Mouse (Mus musculus): ENCODE results near the gene Selenom.

The Selenom gene

DNA sequence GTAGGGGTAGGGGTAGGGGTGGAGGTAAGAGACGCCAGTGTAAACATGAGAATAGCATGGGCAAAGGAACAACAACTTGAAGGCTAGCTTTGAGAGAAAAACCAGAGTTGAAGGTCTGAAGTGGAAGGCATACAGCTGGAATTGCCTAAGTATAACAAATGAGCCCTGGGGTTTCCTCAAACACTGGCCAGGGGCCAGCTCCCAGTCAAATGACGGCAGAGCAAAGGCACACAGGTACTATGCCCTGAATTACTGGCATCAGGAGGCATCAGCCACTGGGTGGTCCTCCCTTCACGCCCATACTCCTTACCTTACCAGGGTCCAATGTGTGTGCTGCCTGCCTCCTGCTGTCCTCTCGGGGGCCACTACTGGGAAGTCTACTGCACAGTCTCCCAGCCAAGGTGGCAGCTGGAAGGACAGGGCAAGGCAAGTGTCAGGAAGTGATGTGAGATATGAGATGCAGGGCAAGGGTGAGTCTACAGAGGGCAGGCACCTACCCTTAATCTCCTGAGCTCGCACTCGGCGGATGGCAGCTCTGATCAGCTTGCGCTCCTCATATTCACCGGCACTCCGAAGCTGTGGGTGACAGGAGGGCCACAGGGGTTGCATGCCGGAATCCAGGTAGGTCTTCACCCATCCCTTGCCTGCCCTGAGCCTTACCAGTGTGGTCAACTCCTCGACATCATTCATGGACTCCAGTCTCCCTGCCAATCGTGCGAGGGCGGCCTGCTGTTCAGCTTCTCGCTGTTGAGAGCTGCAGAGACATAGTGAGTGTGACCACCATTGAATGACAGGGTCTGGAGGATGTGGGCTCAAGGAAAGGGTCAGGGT, 17.8 kb downstream of the Selenom start:
- DNase-seq: peak; percentile 14

DNA sequence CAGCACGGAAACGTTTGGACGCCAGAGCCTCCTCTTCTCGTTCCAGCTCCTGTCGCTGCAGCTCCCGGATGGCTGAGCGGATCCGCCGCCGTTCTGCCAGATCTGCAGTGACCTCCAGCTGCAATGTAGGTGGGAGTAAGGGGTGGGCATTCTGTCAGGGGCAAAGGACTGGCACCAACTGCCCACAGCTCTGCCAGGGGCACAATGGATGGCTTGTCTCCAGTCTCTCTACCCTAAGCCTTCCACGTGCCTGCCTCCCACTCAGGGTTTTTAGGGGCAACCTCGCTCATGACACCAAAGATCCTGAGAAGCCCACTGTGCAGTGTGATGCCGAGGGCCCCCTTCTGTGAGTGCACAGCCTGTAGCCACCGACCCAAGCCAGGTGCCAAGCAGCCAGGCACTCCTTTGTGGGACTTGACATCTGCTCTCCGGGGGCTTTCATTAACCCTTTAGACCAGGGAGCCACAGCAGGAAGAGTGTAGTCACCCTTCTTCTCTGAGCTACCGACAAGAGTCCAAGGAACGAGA, 19.0 kb downstream of the Selenom start:
- no peak for DNase-seq

DNA sequence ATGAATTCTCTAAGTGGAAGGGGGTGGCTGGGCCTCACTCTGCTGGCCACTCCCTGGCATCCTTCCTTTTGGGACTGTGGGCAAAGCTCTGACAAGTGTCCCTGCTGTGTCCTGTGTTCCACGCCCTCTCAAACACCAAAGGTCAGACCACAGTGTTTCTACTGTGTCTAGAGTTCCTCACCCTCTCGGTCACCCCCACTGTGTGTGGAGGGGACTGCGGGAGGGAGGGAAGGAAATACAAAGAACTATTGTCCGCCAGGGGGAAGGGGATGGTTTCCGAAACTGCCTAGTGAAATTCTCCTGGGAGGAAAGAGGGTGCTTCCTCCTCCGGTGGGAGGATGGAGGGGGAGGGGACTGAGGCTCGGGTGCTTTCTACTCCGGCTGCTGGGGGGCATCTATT, 20.5 kb downstream of the Selenom start:
- DNase-seq: no peak

DNA sequence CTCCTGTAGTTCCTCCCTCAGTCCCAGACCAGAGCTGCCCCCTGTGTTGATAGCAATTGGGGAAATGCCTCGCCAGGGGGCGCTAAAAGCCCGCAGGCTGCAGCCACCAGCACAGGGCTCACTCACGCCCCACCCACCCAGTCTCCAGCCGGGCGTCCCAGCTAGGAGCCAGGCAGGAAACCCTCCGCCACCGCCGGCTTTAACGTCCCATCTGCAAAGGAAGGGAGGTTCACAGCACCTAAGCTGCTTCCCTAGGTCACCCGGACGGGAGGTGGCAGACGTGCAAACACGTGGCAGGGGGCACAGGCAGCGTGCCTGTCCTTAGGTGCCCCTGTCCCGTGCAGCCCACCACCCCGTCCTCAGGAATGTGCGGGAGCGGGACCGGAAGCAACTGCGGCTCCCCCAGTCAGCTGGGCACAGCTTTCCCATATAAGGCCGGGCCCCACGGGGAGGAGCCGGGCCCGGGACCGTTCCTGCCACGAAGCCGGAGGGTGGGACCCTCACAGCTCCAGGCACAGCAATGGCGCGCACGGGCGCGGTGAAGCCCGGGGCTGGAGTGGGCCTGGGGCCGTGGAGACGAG, 21.0 kb downstream of the Selenom start:
- peak; percentile 93 for DNase-seq

DNA sequence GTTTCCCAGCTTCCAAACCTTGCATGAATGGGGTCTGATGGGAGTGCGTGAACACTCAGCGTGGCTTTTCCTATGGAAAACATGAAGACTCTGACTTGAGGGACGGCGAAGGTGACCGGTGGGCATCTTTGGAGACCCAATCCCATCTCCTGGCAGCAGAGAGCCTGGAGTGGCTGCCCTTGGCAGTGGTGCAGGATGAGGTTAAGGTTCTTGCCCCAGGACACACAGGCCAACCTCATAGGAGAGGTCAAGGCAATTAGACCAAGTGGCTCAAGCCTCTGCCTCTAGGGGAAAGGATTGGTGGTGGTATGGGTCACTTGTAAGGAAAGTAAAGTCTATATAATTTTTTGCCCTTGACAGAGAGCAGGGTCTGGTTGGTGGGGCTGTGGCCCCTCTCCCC, 21.6 kb downstream of the Selenom start:
- DNase-seq: no peak

DNA sequence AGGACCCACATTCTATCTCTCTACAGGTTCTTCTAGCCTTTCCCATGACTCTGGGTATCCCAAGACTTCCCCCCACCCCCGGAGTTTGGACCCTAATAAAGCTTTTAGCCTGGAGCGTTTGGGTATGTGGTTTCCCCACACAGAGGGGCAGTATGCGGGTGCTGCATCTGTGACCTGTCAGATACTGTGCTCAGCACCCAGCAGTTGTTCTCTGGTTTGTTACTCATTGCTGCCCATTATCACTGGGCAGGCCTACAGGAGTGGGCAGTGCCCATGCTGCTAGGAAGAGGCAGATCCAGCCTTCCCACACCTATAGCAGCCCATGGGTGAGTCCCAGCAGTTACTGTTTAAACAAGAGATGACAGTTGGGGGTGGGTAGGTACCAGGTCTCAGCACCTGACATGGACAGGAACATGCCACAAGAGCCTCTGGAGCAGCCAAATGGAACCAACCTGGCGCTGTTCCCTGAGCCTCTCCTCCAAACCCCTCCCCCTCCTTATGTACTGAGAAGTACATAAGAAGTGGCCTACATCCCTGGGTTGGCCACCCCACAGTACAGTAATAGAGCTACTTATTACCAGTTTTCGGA, 22.4 kb downstream of the Selenom start:
- peak; percentile 10 for DNase-seq

DNA sequence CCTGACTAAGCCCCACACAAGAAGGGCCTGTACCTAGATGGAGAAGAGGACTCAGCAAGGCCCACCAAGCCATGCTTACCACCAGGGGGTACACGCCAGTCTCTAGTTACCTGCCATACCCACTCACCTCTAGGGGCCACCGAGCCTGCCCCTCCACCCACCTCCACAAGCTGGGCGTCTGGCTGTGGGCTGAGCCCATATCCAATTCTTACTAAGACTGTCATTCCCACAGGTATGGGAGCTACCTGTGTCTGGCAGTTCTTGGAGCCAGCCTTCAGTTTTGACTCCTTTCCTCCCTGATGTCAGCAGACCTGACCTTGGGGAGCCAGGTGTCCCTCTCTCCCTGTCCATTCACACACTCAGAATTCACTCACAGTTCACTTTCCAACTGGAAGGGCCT, 23.2 kb downstream of the Selenom start:
- DNase-seq: no peak

DNA sequence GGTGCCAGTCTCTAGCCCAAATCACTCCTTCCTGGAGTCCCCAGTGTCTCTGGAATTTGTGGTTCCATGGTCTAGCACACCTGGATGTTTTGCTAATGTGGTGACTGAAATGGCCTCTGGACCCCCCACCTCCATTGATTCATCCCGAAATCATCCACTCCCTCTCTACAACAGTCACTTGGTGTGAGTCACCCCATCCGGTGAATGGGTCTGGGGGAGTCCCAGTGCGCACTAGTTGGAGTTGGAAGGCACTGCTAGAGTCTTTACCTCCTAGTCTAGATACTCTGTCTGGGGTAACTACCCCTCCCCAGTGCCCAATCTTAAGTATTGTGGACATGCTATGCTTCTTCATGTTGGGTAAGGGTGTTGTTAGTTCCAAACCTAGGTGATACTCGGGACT, 23.9 kb downstream of the Selenom start:
- peak; percentile 9 for DNase-seq

DNA sequence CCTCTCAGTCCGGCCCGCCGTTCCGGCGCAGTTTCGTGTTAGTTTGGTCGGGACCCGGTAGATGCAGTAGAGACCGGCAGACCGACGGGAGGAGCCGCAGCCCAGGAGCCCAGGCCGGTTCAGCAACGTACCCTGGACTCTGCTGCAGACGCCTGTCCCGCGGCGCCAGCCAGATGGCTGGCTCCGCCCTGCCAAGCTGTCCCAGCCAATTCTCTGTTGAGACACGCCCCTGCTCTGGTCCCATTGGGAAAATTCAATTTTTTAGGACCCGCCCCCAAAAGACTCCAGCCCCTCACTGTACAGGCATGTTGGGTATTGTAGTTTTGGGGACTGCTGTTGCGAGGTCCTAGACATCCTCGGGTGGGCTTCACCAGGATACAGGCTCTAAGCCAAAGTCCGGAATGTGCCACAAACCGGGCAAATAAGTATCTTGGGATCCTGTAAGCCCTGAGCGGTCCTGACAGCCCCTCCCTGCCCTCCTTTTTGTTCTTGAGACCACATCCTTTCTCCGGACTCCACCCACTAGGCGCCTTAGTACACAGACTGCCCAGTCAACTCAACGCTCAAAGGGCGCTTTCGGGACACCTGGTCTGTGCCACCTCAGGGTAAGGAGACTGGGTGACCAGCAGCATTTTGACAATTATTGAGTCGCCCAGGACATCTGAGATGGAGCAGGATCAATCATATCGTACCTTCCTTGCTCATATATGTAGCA, 24.8 kb downstream of the Selenom start:
- peak; percentile 88 for DNase-seq

DNA sequence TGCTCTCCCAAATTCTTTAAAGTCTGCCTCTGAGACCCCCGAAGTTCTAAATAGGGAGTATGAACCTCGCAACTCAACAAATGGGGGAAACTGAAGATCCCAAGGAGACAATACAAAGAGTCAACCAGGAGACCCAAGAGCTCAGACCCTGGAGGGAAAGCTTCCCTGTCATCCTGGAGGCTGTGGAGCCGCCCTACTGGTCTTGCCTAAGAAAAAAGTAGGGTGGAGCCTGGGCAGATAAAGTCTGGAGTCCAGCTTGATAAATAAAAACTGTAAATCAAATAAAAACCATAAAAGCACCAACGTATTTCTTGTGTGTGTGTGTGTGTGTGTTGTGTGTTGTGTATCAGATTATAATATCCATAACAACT, 25.3 kb downstream of the Selenom start:
- DNase-seq: peak; percentile 9

DNA sequence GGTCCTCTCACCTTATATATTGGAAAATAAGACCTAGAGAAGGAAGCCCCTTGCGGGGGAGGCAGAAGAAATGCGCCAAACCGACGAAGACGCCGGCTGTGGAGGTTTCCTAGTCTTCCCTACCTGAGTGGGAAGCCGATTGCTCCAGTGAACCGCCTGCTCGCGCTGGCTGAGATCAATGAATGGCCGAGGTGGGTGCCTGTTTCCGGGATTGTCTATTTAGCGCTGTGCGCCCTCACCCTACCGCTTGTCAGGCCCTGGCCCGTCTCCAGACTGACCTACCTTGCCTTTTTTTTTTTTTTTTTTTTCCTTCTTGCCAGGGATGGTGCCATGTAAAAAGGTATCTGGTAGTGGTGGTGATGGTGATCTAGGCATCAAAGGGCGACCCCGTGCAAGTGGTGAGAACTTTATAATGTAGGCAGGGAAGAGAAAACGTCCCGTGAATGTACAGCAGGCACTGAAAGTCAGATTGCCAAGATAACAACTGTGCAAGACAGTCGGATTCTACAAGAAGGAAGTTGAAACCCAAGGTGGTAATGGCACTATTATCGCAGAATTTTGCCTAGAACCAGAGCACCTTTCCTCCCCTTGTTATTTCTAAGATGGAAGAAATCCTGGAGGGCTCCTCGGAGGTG, 26.1 kb downstream of the Selenom start, which contains the start of gene Smtn:
Gene Smtn (minus strand): TSS at position 162 of the 635 bp plus-strand sequence.
- peak; percentile 18 for DNase-seq

DNA sequence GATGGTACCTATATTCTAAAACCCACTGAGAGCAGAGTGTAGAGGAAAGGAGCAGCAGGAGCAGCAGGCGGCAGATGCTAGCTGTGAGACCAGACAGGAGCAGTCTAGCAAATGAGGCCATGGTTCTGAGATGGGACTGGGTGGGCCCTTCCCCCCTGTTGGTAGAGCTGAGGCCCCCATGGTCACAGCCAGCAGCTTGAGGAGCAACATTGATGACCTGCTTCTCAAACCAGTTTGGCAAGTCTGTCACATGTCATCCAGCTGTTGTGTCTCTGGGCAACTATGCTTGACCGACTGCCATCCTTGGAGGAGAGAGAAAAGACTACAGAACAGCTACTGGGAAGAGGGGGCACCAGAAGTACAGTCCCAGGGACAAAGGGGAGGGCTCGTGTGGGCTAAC, 27.4 kb downstream of the Selenom start:
- DNase-seq: no peak

DNA sequence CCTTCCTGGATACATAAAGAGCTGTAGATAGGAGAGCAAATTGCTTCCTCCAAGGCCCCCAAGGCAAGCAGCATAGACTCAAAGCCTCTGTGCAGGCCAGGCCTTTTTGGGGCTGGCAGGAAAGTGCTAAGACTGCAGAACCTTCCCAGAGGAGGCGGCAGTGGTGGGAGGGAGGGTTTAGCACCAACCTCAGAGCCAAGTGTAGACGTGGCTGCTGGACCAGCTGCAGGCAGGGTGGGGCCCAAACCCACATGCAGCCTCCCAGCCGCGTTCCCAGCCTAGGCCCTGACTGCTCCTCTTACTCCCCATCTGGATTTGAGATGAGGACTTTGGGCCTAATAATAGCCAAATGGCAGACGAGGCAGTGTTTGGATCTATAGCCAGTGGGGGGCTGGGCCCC, 28.5 kb downstream of the Selenom start:
- DNase-seq: no peak

DNA sequence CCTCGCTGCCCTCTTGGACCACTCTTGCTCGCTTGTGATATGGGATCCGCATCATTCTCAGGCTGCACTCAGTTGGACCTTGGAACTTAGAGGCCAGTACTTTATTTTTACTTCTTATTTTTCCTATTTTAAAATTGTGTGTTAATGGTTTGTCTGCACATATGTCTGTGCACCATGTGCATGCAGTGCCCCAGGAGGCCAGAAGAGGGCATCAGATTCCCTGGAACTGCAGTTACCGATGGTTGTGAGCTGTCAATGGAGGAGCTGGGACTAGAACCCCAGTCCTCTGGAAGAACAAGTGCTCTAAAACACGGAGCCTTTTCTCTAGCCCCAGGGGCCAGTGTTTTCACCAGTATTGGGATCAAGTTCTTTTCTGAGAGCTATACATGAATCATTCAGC, 29.9 kb downstream of the Selenom start:
- no peak for DNase-seq

DNA sequence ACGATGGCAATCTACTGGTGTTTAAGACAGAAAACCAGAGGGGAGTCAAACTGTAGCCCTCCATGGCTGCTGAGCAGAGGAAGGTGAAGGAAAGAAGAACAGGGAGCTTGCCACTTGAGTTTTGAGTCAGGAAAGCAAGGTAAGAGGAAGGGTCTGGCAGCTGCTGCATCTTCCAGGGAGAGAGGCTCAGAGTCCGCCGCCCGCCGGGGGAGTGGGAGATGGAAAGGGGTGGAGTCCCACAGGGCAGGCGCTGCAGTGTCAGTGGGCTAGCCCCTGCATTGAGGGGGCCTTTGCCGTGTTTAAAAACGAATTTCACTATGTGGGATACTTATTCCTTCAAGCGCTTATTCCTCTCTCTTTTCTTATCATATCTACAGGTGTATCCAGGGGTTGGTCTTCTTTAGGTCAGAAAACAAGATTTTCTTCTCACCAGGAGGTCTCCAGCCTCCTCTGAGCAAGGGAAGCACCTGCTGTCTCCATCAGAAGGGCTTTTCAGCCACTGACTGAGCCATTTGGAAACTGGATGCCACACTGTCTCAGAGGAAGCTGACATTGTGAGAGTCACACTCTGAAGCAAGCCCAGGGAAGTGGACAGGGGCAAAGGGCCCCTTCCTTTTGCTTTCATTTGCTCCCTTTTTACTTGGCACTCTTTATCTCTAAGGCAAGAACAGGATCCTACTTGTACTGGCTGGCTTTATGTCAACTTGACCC, 31.2 kb downstream of the Selenom start:
- no peak for DNase-seq

DNA sequence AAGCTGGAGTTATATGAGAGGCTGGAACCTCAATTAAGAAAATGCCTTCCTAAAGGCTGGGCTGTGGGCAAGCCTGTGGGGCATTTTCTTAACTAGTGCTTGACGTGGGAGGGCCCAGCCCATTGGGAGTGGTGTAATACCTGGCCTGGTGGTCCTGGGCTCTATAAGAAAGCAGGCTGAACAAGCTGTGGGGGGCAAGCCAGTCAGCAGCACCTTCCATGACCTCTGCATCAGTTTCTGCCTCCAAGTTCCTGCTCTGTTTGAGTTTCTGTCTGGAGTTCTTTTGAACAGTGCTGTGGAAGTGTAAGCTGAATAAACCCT, 31.7 kb downstream of the Selenom start:
- no peak for DNase-seq

DNA sequence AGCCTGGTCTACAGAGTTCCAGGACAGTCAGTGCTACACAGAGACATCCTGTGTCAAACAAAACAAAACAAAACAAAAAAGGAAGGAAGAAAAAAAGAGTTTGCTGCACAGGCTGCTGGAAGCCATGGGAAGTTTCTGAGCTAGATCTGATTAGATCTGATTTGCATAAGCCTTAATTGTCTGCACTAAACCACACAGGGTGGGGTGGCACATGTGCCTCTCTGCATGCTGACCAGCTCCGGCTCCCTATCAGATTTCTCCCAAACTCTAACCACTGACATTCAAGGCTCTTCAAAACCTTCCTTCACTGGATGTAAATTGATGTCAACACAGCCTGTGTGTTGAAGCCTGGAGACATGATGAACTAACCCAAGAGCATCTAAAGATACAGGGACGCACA, 32.6 kb downstream of the Selenom start:
- DNase-seq: no peak

DNA sequence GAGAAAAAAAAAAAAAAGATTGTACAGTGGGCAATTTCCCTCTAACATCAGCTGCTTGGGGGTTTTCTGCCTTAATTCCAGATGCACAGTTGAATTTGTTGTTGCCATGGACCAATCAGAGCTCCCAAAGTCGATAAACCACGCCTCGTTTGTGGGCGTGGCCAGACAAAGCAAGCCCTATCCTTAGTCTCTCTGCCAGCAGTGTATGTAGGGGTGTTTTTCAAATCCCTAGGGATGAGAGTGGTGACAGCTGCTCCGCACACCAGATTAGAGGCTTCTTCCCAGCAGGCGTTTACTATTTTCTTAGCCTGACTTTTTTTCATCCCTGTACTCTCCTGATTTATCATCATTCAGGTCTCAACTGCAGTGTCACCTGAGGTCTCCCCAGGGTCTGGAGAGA, 33.5 kb downstream of the Selenom start:
- DNase-seq: no peak

DNA sequence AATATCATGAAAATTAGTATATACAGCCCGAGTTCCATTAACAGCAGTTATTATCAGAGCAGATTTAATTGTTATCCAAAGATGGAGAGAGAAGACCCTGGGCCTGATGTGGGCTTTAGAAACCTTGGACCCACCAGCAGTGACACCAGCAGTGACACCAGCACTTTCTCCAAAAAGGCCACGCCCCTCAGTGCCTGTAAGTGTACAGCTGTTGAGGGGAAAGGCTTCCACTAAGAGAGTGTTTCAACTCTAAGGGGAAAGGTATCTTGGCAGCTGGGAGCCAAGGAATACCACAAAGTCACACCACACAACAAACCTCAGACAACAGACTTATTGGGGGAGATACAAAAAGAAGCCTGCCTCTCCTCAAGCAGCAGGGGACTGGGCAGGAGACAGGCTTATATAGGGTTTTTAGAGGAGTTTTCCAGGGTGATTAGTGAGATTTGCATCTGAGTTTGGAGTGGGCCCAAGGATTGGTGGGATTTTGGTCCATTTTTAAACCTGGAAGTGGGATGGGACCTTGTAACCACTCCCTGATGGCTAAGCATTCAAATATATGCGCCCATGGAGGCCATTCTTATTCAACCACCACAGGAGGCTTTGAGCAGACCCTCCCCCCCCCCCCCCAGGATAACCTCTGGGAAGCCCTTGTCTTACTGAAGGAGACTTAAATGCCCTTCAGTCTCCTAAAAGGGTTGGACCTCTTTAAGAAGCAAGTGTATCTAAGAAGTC, 34.2 kb downstream of the Selenom start:
- no peak for DNase-seq

DNA sequence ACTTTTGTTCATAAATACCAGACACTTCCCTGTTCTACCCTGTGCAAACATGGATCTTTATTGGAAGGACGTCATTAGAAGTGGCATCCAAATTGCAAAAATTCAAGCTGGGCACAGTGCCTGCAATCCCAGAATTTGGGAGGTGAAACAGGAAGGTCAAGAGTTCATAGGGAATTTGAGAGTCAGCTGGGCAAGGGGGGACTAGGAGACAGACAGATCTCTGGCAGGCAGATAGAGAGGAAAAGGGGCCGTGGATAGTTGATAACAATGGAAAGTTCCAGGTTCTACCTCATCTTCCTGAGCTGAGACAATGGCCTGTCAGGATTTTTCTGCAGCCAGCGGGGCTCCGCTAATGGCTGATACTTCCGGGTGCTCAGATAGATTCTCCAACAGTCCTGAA, 35.3 kb downstream of the Selenom start:
- DNase-seq: no peak

DNA sequence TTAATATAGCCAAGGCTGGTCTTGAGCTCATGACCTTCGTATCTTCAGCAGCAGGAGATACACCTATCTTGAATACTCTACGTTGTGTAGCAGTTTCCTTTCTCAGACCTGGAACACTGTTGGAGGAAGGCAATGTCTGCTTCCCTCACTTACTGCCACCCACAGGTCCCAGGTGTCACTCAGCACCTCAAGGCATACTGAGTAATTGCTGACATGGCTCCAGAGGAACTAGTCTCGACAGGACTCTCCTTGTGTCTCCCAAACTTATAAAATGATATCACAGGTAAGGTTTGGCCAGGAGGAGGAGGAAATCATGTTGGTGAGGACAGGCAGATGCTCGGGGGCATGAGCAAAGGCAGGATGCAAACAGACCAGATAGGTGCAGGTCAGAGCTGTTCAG, 40.5 kb downstream of the Selenom start:
- no peak for DNase-seq

DNA sequence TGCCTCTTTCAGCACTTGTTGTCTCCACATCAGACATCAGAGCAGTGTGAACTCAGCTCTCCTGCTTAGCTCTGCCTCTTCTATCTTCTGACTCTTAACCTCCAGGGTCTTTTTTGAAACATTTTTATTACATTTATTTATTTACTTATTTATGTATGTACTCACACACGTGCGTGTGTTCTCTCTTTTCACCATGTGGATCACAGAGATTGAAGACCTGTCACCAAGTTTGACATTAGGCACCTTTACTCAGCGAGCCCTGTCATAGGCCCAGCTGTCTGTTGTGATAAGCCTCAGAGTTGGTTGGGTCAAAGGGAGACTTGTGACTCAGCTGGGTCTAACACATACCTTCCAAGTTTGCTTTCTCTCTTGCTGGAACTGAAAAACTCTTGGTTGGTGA, 43.4 kb downstream of the Selenom start:
- DNase-seq: no peak
